Mouse (Mus musculus): ENCODE results near the gene Arhgef40.
"Not testable (repeated sequence)": the region's sequence is repeated elsewhere in the genome, so short reads cannot be mapped to it uniquely, and the experiment has no call there.

Arhgef40 gene

GRCm38 (mm10) chr14:52019051-52019589, 34.6 kb downstream of the Arhgef40 start:
- DNase-seq = no peak

- peak; percentile 98 to 99 for DNase-seq
Observed at GRCm38 (mm10) chr14:52019590-52020340, 35.2 kb downstream of the Arhgef40 start.

DNA sequence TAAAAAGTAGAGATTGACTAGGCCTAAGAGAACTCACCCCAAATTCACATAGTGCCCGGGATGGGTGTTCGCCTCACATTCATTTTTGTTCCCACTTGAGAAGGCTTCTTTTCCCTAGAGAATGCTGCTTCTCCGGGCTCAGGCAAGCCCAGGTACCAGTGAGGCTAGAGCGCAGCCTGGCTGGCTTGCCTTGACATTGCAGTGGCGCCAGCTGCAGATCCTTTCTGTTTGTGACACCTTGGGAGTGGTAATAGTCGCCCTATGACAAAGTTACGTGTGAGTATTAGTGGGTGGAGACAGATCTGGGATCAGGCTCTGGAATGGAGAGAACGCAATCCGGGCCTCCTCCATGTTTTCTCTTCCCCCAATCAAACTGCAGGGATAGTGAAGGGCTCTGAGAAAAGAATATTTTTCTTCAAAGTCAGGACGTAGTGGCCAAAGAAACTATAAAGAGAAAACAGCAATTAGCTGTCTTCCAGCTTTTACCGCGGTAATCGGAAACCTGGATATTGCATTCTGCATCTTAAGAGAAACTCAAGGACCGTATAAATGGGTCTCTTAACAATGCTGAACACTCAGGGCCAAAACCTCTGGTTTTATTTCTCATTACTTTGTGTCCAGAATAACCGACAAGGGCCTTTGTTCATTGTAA, 36.1 kb downstream of the Arhgef40 start, which contains the start of gene Zfp219:
Gene Zfp219 (minus strand): TSS at position 248 of the 652 bp plus-strand sequence.
- peak; percentile 80 to 89 for DNase-seq

DNA sequence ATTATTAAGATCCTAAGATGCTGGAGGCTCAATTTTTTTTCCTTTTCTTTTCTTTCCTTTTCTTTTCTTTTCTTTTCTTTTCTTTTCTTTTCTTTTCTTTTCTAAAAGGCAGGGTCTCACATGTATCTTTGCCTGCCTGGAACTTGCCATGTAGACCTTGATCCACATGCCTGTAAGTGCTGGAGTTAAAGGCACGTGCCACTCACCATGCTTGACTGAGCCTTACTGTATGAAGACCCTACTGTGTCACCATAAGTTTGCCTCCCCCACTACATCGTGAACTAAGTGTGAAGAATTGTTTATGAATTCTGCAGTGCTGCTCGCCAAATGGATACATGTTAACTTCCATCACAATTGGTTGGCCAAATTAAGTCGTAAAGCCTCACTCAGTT, 36.6 kb downstream of the Arhgef40 start:
- DNase-seq = no peak

GRCm38 (mm10) chr14:52021568-52022212, 37.2 kb downstream of the Arhgef40 start:
- DNase-seq = no peak

GRCm38 (mm10) chr14:52022244-52022708, 37.8 kb downstream of the Arhgef40 start:
- no peak for DNase-seq

DNA sequence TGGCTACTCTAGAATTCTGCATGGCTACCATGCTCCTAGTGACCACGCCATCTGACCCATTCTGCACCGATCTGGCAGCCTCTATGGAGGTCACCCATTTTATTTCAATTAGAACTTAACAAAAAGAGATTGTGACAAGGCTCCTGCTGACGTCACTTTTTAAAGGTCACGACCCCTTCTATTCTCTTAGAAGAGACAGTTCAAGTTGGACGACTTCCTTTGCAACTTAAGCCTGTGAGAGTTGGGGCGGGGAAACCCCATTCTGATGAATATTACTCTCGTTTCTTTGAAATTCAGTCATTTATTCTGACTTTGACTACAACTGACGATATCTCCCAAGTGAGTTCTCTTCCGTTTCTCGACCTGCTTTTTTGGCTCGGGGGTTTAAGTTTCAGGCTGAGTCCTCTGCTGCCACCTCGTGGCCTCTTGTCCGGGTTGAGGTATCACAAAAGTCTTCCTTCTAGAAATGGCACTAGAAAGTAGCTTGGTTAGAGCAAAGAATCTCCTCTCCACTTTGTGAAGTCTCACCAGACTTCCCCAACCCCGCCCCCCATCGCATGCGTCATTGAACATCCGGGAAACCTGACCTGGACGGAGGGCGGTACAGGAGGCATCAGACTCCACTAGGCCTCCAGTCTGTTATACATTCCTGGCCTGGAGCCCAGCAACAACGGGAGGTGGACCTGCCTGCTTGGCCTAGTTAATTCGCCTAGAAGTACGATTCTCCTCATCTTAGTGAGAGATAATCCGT, 38.4 kb downstream of the Arhgef40 start:
- peak; percentile 96 to 97 for DNase-seq

GRCm38 (mm10) chr14:52024133-52024532, 39.6 kb downstream of the Arhgef40 start:
- no peak for DNase-seq

- DNase-seq = no peak
Observed at GRCm38 (mm10) chr14:52026342-52026741, 41.8 kb downstream of the Arhgef40 start.

- DNase-seq = no peak
Observed at GRCm38 (mm10) chr14:52035926-52036325, 51.4 kb downstream of the Arhgef40 start.

- DNase-seq = no peak
Observed at GRCm38 (mm10) chr14:52039332-52039731, 54.8 kb downstream of the Arhgef40 start.

DNA sequence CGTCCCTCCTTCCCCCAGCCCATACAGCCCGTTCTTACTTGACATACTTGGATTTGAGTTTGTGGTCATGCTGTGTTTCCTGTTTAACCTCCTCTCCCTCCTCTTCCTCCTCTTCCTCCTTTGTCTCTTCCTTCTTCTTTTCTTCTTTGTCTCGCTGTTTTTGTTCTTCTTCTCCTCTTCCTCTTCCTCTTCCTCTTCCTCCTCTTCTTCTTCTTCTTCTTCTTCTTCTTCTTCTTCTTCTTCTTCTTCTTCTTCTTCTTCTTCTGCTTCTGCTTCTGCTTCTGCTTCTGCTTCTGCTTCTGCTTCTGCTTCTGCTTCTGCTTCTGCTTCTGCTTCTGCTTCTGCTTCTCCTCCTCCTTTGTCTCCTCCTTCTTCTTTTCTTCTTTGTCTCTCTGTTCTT, 57.8 kb downstream of the Arhgef40 start, which contains the start of gene Olfr221:
Gene Olfr221 (minus strand): TSS at position 101 of the 400 bp plus-strand sequence.
- DNase-seq = not testable (repeated sequence)

DNA sequence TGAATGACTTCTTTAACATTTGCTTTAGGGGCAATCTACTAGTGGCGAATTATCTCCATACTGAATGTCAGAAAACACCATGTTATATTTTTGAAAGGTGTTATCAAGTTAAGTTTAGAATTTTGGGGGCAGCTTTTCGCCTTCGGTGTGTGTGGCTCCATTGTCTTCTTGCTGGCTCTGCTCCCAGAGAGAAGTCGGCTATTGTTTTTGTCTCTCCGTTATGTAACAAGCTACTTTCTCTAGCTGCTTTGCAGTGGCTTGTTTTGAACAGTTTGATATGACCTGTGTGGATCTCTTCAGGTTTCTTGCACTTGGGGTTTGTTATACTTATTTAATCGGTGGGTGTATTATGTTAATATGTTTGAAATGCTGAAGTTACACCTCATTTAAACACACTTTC, 58.9 kb downstream of the Arhgef40 start:
- DNase-seq = no peak

DNA sequence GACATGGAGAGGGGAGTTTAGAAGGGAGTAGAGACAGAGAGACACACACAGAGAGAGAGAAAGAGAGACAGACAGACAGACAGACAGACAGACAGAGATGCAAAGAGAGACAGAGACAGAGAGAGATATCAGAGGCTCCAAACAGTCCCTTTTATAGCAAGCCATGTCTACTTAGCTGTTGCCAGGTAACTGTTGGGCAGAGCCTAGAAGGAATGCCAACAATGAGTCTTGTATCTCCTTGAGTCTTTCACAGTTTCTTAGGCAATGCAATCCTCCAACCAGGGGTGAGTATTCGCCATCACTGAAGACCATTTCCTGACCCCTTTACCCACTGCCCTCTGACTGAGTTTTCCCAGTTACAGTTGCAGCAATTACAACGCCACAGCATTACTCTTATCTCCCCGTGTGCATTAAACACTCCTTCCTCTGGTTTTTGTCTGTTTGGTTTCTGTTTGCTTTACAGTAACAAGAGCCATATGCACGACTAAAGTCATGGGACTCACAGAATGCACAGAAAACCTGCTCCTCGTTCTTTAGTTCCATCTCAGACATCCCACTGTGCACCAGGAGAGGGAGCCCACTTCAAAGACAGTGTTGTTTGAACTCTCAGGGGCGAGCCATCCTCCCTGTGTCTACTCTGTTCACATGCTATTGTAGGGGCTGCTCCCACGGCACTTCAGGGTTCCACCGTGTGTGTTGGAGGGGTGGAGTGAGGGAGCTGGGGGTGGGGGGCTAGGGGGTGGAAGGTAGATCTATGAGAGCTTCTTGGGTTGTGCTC, 60.6 kb downstream of the Arhgef40 start:
- peak; percentile 63 to 66 for DNase-seq

- no peak for DNase-seq
Observed at GRCm38 (mm10) chr14:52045966-52046565, 61.5 kb downstream of the Arhgef40 start.

DNA sequence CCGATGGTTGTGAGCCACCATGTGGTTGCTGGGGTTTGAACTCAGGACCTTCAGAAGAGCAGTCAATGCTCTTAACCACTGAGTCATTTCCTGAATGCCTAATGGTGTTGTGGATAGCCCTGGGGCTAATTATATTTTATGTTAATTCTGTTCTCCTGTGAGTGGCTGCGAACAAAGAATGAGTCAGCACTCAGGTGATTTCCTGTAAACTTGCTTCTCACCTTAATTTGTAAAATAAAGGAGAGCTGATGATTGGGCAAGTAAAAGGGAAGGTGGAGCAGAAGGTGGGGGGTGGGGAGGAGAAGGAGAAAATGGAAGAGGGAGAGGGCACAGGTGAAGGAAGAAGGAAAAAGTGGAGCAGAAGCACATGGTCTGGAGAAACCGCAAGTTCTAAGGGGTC, 68.2 kb downstream of the Arhgef40 start:
- not testable (repeated sequence) for DNase-seq
